Mouse (Mus musculus) erythroid progenitor cell, adult 5-6 weeks (primary cell): ENCODE results near the gene Myo1e. TPM values are rescaled to one million over a fixed set of nuclear protein-coding genes. Genes with fewer than 3 reads are reported as not detected.

Experiments used
- ATAC-seq: replicated peaks from 2 replicates; pipeline ENCODE4 v1.8.0; 2016; ENCODE audit warnings: moderate number of reproducible peaks, mild to moderate bottlenecking, moderate TSS enrichment, inconsistent platforms; ENCODE audit not compliant: poor library complexity, low FRiP score, severe bottlenecking
- total RNA-seq, 2 experiments: library from RNA; stranded (forward) in 1 of 2; stranded (reverse) in 1 of 2; fragments of 150-400 nt in 1 of 2; fragments of 186-747, 209-891 nt in 1 of 2; gene quantifications; 2 replicates each; pipeline versions ENCODE4 v1.2.3 to v1.2.4; 2015 to 2017; ENCODE audit warnings: low replicate concordance in 2 of 2

Myo1e gene
- total RNA-seq, 2 experiments from 2014 or later = 1.5 to 2.1 TPM

GRCm38 (mm10) chr9:70331727-70332335 is 124.7 kb downstream of the Myo1e start:
- no peak for ATAC-seq

DNA sequence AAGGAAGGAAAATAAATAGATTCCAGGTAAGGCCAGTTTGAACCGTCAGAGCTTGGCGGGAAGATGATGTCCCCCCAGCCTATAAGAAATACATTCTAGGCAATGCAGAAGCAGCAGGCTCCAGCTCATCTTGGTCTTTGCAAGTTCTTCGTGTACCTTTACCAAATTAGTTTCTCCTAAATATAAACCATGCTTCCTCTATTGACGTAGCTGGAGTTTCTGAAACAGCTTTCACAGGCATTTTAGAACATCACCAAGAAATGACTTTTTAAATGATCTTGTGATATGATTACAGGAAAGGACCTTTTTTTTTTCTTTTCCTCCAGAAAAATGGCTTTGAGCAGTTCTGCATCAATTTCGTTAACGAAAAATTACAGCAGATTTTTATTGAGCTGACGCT is 131.2 kb downstream of the Myo1e start:
- ATAC-seq = no peak

DNA sequence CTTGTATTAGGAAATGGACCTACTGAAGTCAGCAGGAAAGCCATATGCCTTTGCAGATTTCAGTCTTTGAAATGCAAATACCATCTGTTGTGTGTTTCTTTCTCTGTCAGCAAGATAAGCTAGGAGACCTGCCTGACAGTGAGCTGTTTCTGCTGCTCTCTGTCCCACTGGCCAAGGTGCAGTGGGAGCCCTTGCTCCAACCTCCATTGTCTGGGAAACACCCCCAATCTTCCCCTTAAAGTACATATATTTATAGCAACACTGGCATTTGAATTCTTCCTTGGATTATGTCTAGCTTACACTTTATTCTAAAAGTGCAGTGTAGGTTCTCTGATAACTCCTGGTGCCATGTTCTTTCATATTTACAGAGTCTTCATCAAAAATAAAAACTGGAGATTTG is 131.7 kb downstream of the Myo1e start:
- ATAC-seq = no peak

GRCm38 (mm10) chr9:70349274-70349673 is 142.1 kb downstream of the Myo1e start:
- ATAC-seq = no peak

- ATAC-seq = no peak
Measured at GRCm38 (mm10) chr9:70351570-70352277, 144.6 kb downstream of the Myo1e start.

GRCm38 (mm10) chr9:70356254-70356653 is 149.1 kb downstream of the Myo1e start:
- no peak for ATAC-seq

- no peak for ATAC-seq
Measured at GRCm38 (mm10) chr9:70359402-70360131, 152.4 kb downstream of the Myo1e start.

DNA sequence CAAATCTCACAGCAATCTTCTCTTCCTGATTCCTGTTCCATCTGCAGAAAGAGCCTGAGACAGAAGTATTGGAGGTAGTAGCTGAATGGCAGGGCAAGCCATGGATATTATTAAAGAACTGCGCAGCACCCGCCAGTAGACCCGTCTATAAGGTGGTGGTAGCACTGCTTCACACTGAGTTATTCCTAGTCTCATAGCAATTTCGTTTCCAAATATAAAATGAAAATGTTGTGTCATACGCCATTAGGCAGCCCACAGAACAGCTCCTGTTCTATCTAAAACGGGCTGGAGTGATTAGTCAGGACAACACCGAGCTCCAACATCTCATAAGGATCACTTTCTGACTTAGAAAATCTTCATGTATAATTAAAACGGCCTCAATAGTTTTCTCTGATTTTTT is 157.6 kb downstream of the Myo1e start:
- ATAC-seq = no peak

DNA sequence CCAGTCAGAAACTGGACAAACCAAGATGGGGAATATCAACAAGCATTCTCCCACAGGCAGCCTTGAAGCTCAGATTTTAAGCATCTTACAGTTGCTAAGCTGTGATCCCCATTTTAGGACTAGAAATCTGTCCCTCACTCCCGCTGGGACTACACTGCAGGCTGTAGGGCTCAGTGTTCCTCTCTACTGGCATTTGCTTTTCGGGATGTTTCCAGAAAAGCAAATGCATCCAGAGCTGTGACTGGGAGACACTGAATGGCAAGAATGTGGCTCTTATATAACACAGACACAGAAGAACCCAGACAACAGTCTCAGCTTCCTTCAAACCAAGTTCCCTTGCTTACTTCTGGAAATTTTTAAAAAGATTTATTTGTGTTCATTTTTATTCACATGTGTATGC is 158.8 kb downstream of the Myo1e start:
- no peak for ATAC-seq

DNA sequence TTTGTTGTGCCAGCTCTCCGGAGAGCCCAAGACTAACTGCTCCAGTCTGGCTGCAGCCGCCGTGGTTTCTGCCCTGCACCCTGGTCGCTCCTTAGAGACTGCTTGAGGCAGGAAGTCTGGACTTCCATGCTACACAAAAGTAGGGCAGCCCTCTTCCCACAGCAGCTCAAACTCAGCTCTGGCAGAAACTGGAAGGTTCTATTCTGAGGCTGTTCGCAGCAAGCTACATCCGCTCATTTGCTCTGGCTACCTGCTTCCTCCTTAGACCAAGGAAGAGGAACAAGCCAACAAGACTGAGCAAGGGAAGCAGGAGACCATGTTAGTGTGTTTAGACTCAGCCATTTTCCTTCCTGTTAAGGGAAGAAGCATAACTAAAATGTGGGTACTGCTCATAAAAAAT is 159.7 kb downstream of the Myo1e start:
- no peak for ATAC-seq

- ATAC-seq = no peak
Measured at GRCm38 (mm10) chr9:70371638-70372037, 164.5 kb downstream of the Myo1e start.

- no peak for ATAC-seq
Measured at GRCm38 (mm10) chr9:70379502-70380467, 172.6 kb downstream of the Myo1e start.

DNA sequence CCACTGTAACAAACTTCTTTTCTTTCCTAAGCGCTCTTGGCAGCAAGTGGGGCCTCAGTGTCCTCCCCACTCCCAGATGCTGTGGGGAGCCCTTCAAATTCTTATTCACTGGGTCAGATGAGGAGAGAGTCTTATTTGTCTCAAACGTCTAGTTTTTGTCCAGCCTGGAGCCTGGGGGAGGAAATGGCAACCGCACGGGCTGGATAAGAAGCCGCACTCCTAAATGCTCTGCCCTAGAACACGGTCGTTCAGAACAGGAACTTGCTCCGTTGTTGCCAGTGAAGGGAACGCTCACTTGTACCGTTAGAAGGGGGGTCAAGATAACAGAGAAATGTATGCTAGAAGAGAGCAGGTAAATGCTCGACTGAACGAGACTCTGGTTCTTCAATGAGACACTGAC is 174.9 kb downstream of the Myo1e start:
- ATAC-seq = no peak

DNA sequence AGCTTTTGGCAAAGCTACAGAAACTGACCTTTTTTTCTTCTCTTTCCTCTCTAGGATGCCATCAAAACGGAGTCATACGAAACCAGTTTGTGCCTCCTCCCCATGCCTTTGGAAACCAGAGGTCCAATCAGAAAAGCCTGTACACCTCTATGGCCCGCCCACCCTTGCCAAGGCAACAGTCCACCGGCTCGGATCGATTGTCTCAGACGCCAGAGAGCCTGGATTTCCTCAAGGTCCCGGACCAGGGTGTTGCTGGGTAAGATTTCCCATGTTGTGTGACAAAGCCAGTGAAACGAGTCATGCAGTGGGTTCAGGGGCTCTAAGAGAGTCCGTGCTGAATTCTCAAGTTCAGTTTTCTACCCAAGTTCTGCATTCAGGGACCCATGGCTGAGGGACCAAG is 176.6 kb downstream of the Myo1e start:
- no peak for ATAC-seq

DNA sequence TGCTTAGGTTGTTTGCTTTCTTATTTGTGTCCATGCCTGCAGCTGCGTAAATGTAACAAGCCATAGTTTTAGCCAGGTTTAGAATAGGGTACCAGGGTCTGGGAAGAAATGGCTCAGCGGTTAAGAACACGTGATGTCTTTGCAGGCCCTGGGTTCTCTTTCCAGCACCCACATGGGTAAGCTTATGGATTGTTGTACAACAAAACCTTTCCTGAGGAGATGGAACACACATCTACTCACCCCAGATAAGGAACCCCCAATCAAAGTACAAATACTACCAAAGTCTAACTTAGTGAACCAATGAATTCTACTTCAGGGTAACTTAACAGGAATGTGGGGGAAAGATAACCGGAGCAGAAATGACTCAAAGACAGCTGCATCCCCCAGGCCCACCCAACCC is 177.3 kb downstream of the Myo1e start:
- no peak for ATAC-seq

- ATAC-seq = peak; percentile 83
Measured at GRCm38 (mm10) chr9:70384958-70385728, 178.0 kb downstream of the Myo1e start.

- no peak for ATAC-seq
Measured at GRCm38 (mm10) chr9:70387410-70388119, 180.4 kb downstream of the Myo1e start.

DNA sequence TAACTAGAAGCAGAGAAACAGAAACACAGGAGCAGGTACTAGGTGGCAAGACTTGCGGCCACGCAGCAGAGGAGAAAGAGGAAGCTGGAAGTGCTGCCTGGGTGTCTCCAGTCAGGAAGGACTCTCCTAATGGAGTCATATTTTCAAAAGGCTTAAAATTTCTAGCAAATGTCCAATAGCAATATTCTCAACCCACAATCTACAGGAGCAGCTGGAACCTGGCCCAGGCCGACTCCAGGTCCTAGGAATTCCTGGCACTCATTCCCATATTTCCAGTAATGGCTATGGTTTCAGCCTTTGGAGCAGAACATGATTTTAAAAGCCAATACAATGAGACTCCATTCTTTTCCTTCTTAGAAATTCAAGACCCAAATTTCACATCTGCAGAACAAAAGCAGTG is 182.4 kb downstream of the Myo1e start:
- no peak for ATAC-seq

DNA sequence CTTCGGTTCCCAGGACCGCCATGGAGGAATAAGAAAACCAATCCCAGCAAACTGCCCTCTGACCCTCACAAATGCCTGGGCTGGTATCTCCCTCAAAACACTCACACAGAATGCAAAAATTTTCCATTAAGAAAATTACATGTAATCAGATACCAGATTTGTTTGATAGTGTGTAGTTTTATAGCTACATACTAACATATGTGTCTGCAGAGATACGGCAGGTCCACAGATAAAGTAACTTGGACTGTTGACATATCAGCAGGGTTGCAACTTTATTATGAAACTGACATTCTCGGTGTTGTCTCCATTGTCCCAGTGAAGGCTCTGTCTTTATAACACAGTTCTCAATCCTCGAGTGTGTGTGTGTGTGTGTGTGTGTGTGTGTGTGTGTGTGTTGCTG is 183.9 kb downstream of the Myo1e start:
- ATAC-seq = no peak
